Mouse (Mus musculus): ENCODE data around the gene Mical3.

Gene Mical3

DNA sequence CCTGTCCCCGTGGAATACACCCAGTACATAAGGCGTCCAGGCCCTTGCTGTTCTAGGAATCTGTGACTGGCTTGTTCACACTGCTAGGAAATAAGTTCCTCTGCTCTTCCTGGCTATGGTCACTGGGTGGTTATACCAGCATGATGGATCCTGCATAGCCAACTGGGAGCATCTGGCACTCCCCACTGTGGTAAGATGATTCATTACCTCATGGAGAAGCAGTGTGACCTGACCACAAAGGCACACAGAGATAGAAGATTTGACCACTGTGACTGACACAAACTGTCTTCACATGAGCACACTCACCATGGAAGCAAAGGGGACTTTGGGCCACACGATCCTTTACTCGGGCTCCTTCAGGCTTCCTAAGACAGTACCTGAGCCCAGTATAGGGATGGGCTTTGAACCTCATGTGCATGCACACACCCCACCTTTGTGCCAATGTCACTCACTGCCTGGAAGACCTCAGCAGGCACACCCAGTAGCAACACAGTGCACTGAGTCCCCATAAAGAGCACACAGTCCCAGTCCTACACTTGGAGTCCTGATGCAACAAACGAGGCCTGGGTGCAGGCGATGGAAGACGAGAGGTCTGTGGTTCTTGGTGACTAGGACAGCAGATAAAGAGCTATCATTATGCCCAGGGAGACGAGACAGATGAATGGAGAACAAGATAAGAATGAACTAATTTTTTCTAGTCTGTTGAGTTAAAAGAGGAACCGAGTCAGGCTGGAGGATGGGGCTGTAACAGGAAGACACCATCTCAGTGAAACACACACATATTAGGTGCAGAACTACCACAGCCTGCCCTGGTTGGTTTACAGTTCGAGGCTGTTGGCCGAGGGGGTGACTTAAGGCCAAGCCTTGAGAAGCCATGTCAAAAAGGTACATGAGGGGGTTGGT is 174.3 kb downstream of the Mical3 start:
- peak; percentile 63 to 64 for DNase-seq

DNA sequence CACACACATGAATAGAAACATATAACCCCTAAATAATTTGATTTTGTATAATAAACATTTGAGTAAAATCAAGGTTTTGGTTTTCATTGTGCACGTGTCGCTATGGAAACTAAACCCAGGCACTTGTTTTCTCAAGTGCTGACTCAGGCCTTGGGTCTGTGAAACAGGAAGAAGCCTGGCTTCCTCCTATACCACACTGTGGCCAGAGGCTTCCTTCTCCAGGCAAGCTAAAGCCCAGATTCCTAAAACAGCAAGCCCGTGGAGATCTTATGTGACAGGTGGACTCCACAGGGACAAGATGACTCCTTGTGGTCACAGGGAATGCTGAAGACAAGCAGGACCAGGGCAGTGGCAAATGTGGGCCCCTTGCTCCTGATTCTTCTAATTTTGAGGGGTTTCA is 175.6 kb downstream of the Mical3 start:
- DNase-seq = peak; percentile 45 to 52

DNA sequence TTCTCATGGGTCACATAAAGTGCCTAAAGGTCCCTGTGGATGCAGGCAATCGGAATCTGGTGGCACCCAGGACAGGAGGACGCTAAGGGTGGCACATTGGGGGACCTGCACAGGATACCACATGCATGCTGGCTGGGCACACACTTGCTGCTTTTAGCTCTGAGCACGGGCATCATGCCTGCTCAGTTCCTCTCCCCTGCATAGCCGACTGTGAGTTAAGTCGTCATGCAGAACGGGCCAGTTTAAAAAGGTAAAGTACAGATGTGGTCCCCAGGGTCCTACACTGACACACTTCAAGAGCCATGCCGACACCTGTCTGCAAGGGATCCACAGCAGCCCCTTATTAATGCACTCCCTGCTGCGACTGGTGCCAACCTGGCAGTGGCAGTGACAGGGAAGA is 176.6 kb downstream of the Mical3 start:
- DNase-seq = peak; percentile 62 to 64

- DNase-seq = no peak
Measured at GRCm38 (mm10) chr6:120952475-120952874, 178.3 kb downstream of the Mical3 start.

- no peak for DNase-seq
Measured at GRCm38 (mm10) chr6:120951311-120951710, 179.5 kb downstream of the Mical3 start.

DNA sequence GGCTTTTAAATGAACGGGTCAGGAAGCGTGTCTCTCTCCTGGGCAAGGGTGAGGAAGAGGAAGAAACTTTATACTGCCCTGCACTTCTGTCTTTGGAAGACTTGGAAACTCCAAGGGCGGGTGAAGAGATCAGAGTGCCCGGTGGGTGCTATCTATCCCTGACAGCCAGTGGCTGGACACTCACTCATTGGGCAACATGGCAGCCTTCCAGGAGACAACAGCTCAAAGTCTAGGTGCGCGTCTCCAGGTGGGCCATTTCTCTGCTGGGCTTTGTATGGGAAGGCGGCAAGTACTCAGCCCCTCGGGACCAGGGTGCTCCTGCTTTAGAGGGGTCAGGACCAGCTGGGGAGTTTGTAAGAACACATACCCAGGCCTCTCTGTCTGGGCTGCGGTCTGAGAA is 185.3 kb downstream of the Mical3 start:
- DNase-seq = no peak

- no peak for DNase-seq
Measured at GRCm38 (mm10) chr6:120943964-120944363, 186.8 kb downstream of the Mical3 start.

DNA sequence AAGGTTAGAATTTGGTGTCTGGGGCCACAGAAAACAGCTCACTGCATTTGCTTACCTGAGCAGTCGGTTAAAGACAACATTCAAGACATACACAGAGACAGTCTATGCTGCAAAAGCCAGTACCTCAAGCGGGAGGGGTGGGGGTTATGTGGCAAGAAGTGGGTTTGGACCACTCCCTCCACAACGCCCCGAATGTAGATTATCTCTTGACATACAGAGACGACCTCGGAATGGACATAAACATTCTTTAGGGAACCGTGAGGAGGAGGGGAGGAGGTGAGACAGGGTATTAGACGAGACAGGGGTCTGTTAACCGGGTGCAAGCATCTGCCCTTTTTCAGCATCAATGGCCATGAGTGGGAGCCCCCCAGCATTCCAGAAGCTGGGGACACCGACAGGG is 187.2 kb downstream of the Mical3 start:
- DNase-seq = no peak

GRCm38 (mm10) chr6:120943079-120943478 is 187.7 kb downstream of the Mical3 start:
- DNase-seq = no peak

DNA sequence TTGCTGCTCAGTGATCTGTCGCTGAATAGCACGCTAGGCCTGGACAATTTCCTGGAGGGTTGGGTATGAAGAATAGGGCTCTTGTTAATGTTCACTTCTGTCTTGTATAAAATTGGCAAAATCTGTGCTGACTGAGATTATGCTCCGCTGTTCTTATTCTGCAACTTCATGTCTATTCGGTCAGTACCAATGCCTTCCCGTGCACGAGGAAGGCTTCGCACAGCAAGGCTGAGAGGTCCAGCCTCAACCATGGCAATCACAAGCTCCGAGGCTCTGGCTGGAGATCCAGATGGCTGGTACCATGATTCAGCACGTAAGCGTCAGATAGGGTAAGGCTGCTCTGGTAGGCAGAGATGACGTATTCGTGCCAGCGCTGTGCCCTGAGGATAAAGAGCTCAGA is 189.2 kb downstream of the Mical3 start:
- no peak for DNase-seq

DNA sequence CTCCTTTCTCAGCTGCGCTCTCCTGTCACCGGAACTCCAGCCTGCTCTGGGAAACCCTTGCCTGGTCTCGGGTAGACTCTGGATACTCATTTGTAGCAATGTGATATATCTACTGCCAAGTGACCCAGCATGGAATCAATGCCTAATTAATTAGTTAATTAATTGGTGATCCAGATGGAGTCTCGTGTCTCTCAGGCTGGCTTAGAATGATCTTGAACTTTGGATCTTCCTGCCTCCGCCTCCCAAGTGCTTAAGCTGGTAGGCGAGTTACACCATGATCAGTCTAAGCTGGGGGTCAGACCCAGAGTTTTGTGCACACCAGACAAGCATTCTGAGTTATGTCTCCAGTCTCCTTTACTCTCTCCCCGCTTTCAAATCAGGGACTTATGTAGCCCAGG is 189.7 kb downstream of the Mical3 start:
- DNase-seq = no peak

GRCm38 (mm10) chr6:120940446-120941083 is 190.2 kb downstream of the Mical3 start:
- no peak for DNase-seq

DNA sequence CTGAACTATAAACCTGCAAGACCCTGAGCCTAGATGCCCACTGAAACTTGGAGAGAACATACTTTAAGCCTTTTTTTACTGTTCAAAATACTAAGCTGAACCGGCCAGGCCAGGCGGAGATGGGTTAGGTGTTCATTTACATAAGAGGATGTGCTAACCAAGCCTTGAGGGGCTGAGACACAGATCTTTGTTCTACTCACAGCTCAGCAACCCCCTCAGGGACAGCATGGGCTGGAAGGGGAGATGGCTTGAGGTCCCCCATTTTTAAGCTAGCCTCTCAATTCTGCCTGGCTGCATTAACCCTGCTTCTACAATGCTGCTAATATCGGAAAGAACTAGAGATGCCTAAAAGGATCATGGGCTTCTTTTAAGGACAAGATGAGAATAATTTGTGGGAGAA is 191.0 kb downstream of the Mical3 start:
- peak in 1 of 2 experiments; percentile 21 for DNase-seq

DNA sequence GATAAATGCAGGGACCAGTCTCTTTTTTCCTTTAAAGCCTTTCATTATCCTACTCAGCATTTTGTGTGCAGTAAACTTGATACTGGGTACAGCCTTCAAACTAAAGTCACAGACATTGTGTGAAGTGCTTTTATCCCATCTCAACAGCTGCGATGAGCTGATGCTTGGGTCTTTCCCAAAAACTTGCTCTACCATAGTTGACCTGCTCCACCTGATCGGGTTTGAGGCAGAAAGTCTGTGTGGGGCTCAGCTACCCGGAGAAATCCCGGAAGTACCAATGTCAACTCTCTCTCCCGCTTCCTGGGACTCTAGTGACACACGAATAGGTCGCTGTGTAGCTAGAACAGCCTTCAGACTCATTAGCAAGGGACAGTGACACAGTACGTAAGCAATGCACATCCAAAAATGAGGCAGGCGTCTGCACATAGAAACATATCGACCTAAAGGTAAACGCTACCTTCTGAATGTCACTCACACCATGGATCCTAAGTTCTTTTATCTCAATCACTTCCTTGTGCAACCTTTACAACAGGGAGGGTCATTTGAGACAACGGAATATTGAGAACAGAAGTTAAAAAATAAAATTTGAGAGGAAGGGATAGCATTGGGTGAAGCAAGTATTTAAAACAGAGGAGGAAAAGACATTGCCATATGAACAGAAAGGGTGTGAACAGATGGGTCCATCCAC is 191.9 kb downstream of the Mical3 start:
- no peak for DNase-seq

- DNase-seq = no peak
Measured at GRCm38 (mm10) chr6:120937999-120938608, 192.7 kb downstream of the Mical3 start.

DNA sequence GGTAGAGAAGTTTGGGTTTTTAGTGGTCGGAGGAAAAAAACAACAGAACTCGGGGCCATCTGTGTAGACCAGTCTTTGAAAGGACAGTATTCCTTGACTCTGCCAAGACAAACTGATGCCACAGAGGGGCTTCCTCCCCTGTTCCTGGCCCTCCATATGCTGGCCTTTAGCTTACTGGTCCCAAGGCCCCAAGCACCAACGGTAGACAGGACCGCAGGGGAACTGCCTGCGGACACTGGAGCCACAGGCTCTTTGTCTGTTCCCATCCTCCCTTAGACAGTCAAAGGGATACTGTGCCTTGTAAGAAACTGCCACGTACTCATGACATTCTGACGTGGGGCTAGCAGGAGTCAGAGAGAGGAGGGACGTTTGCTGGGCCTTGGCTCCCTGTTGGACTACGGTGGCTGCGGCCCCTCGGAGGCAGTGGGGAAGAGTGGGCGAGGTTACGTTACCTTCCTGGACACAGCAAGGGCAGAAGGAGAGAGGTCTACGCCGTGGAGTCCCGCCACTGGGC is 193.6 kb downstream of the Mical3 start:
- DNase-seq = no peak

GRCm38 (mm10) chr6:120934176-120934575 is 196.6 kb downstream of the Mical3 start:
- DNase-seq = no peak

- no peak for DNase-seq
Measured at GRCm38 (mm10) chr6:120933670-120934069, 197.1 kb downstream of the Mical3 start.

DNA sequence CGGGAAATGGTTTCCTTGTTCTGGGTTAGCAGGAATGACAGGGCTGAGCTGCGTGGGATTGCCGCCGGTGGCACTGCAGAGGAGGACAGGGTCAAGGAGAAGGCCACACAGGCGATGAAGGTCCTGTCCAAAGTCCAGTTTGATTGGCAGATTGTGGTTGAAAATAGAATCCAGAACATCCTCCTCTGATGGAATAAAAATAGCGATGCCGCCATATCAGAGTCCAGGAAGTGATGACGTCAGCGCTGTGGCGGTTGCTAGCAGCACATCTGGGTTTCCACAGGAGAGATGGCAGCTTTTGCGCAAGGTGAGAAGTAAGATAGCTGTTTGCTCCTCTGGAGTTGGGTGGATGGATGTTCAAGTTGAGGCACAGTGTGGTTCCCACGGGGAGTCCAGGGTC is 198.2 kb downstream of the Mical3 start:
- peak; percentile 26 to 31 for DNase-seq

GRCm38 (mm10) chr6:120930450-120931306 is 200.1 kb downstream of the Mical3 start:
- DNase-seq = no peak

GRCm38 (mm10) chr6:120929421-120929820 is 201.4 kb downstream of the Mical3 start:
- no peak for DNase-seq

- DNase-seq = no peak
Measured at GRCm38 (mm10) chr6:120927765-120928164, 203.0 kb downstream of the Mical3 start.
